Mouse (Mus musculus) liver, embryonic 11.5 days (tissue): ENCODE measurements around the gene Nmrk1. TPM values are rescaled to one million over a fixed set of nuclear protein-coding genes. Genes with fewer than 3 reads are reported as not detected.

Source experiments
- ATAC-seq: fragments of 200-750 bp; cut with Nextera tagmentation; replicated peaks from 2 replicates; pipeline ENCODE4 v1.8.0; 2017; ENCODE audit warnings: moderate number of reproducible peaks, mild to moderate bottlenecking, moderate TSS enrichment, moderate library complexity; ENCODE audit not compliant: low FRiP score
- DNase-seq: peaks from one replicate; pipeline ENCODE4 v3.0.0-alpha.2; 2017; ENCODE audit warnings: low spot score
- H3K27ac ChIP-seq: fragments of 300-500 bp; sonication (generic); 2 replicates; pipeline ENCODE4 v1.5.1; 2014; ENCODE audit warnings: mild to moderate bottlenecking, low read depth, low read length, control low read depth
- H3K27me3 ChIP-seq: fragments of 300-500 bp; sonication (generic); replicated peaks from 2 replicates; pipeline ENCODE4 v1.6.1; 2014; ENCODE audit warnings: low read length, mixed read lengths; ENCODE audit not compliant: control insufficient read depth, insufficient read depth
- H3K36me3 ChIP-seq: fragments of 300-500 bp; sonication (generic); 2 replicates; pipeline ENCODE4 v1.6.1; 2014; ENCODE audit warnings: mild to moderate bottlenecking, low read length, moderate library complexity, mixed read lengths; ENCODE audit not compliant: control insufficient read depth, insufficient read depth
- H3K4me1 ChIP-seq: fragments of 300-500 bp; sonication (generic); replicated peaks from 2 replicates; pipeline ENCODE4 v1.6.1; 2014; ENCODE audit warnings: low read length, mixed read lengths; ENCODE audit not compliant: control insufficient read depth, insufficient read depth
- H3K4me2 ChIP-seq: fragments of 300-500 bp; sonication (generic); 2 replicates; pipeline ENCODE4 v1.6.1; 2014; ENCODE audit warnings: mild to moderate bottlenecking, control low read depth, moderate library complexity
- H3K4me3 ChIP-seq: fragments of 300-500 bp; sonication (generic); 2 replicates; pipeline ENCODE4 v1.5.1; 2014; ENCODE audit warnings: low read depth, low read length, control low read depth
- H3K9ac ChIP-seq: fragments of 300-500 bp; sonication (generic); 2 replicates; pipeline ENCODE4 v1.6.1; 2014; ENCODE audit warnings: low read depth, low read length, control low read depth
- H3K9me3 ChIP-seq: fragments of 300-500 bp; sonication (generic); 2 replicates; pipeline ENCODE4 v1.6.1; 2016; ENCODE audit warnings: low read length, inconsistent platforms, mixed read lengths; ENCODE audit not compliant: control insufficient read depth
- WGBS: fragments of 180-500 bp; shearing (Covaris S2); extraction: QIAGEN DNeasy Blood & Tissue Kit; methylation state at CpG from one replicate; pipeline ENCODE4 v1.1.7; 2014; 5-methylcytosine and 5-hydroxymethylcytosine counted together
- polyA plus RNA-seq: library from polyadenylated mRNA; unstranded; fragments of >200 nt; fragmentation: Nextera tagmentation; extraction: Ambion mirVana; gene quantifications from 2 replicates; pipeline ENCODE4 v1.2.1, GENCODE M21; 2014

The Nmrk1 gene
- polyA plus RNA-seq, 1 experiment from 2014 or later = 12.4 TPM

DNA sequence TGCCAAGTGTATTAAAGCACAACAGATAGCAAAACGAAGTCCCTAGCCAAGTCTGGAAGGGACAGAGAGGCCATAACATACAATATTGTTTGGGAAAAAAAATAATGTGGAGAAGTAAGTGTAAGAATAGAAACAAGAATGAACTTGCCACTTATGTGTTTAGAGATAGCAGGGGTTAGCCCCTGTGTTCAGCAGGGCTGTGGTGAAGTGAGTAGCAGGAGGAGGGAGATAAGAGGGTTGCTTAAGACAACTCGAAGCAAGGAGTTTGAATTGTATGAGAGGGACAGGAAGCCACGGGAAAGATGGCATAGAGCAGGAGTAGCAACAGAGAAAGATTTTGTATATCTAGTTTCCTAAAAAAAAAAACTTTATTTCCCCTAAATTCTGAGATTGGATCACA, 60.4 kb downstream of the Nmrk1 start:
- H3K27ac ChIP-seq = peak overlapping the region; percentile 90
- H3K4me1 ChIP-seq = peaks cover 23% of the 10 kb centered on the region
- DNase-seq (no peak), ATAC-seq (peak; percentile 93)
- no peak overlapping the region for H3K4me3 ChIP-seq
- H3K9me3 ChIP-seq = no peaks in the 10 kb centered on the region
- peak overlapping the region; percentile 30; the same call in 1 of the 2 replicates for H3K9ac ChIP-seq
- H3K27me3 ChIP-seq = no peaks in the 10 kb centered on the region
- WGBS = 35% methylated on average over 3 of the region's 3 CpGs
- H3K36me3 ChIP-seq = peaks cover 2% of the 10 kb centered on the region; the same call in 1 of the 2 replicates
- peak overlapping the region; percentile 55 for H3K4me2 ChIP-seq

DNA sequence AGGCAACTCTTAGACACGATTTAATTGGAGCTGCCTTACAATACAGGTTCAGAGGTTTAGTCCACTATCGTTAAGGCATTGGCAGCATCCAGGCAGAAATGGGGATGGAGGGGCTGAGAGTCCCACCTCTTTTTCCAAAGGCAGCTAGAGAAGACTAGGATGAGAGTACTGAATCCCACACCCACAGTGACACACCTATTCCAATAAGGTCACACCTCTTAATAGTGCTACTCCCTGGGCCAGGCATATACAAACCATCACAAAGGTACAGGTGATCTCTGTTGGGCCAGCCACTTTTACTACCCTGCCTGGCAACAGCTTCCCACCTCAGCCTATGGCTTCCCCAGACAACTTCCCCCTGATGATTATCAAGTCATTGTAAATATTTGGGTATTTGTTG, 61.0 kb downstream of the Nmrk1 start:
- peaks cover 23% of the 10 kb centered on the region for H3K4me1 ChIP-seq
- no peaks in the 10 kb centered on the region for H3K9me3 ChIP-seq
- DNase-seq (no peak), ATAC-seq (no peak)
- H3K27me3 ChIP-seq = no peaks in the 10 kb centered on the region
- WGBS = 66% methylated on average over 2 of the region's 2 CpGs
- H3K36me3 ChIP-seq = peaks cover 2% of the 10 kb centered on the region; the same call in 1 of the 2 replicates
- peak overlapping the region; percentile 40; the same call in 1 of the 2 replicates for H3K9ac ChIP-seq
- H3K4me2 ChIP-seq = peak overlapping the region; percentile 55
- peak overlapping the region; percentile 90 for H3K27ac ChIP-seq
- no peak overlapping the region for H3K4me3 ChIP-seq

GRCm38 (mm10) chr19:18695116-18695515, 63.4 kb downstream of the Nmrk1 start:
- Histone ChIP-seq H3K4me1 (peaks cover 23% of the 10 kb centered on the region), H3K27ac (no peak overlapping the region), H3K36me3 (peaks cover 2% of the 10 kb centered on the region; the same call in 1 of the 2 replicates), H3K4me2 (no peak overlapping the region), H3K9ac (no peak overlapping the region), H3K4me3 (no peak overlapping the region), H3K9me3 (no peaks in the 10 kb centered on the region), H3K27me3 (no peaks in the 10 kb centered on the region)
- 88% methylated on average over 3 of the region's 3 CpGs for WGBS
- ATAC-seq (peak; percentile 59; the same call in 1 of the 2 replicates), DNase-seq (no peak)

- H3K4me2 ChIP-seq = peak overlapping the region; percentile 12; the same call in 1 of the 2 replicates
- H3K27me3 ChIP-seq = no peaks in the 10 kb centered on the region
- no peak for DNase-seq
- 43% methylated on average over 1 of the region's 1 CpGs for WGBS
- no peak overlapping the region for H3K4me3 ChIP-seq
- peak overlapping the region; percentile 26; the same call in 1 of the 2 replicates for H3K27ac ChIP-seq
- no peaks in the 10 kb centered on the region for H3K9me3 ChIP-seq
- peaks cover 2% of the 10 kb centered on the region; the same call in 1 of the 2 replicates for H3K36me3 ChIP-seq
- peak; percentile 80 for ATAC-seq
- peaks cover 23% of the 10 kb centered on the region for H3K4me1 ChIP-seq
- no peak overlapping the region for H3K9ac ChIP-seq
Measured at GRCm38 (mm10) chr19:18695552-18695951, 63.8 kb downstream of the Nmrk1 start.

Other genes with a start within 250 kb of the Nmrk1 start
- gene Ostf1, start 127 bp upstream of the Nmrk1 start, polyA plus RNA-seq = 86.8 and 92.2 TPM in 2 replicates
- 44.7 and 45.1 TPM in 2 replicates for gene Carnmt1, start 38.8 kb downstream of the Nmrk1 start, polyA plus RNA-seq
- 53.3 and 56.5 TPM in 2 replicates for gene D030056L22Rik, start 81.2 kb downstream of the Nmrk1 start, polyA plus RNA-seq
- gene Trpm6, start 118.0 kb downstream of the Nmrk1 start, polyA plus RNA-seq = 0.15 TPM in 1 of 2 replicates, not detected in the other